Mouse (Mus musculus) heart, postnatal 0 days (tissue): ENCODE measurements around the gene 2010005H15Rik.

Experiments used
- CTCF ChIP-seq: IDR thresholded peaks from 2 replicates; pipeline ENCODE4 v1.5.1; 2016; ENCODE audit warnings: antibody characterized with exemption, control low read depth, low read depth
- EP300 ChIP-seq: IDR thresholded peaks from 2 replicates; pipeline ENCODE4 v1.6.1; 2016; ENCODE audit warnings: antibody characterized with exemption, low read depth

DNA sequence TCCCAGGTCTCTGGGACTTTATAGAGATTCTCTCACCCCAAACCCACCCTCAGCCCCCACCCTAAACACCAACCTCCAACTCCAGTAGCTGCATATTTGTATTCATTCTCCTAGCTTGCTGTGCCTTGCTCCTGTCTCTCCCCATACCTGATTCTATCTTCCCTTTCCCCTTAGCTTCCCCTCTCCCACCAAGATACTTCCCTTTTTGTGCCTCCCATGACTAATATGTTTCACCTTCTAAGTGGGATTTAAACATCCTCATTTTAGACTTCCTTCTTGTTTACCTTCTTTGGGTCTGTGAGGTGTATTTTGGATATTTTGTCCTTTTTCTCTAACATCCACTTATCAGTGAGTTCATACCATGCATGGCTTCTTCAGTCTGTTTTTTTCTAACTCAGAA lies 45.2 kb upstream of the 2010005H15Rik start:
- TF ChIP-seq CTCF = no peak
- no peak for TF ChIP-seq EP300
